Mouse (Mus musculus) CH12.LX (cell line): ENCODE results near the gene Fam107b. TPM values are rescaled to one million over a fixed set of nuclear protein-coding genes. Genes with fewer than 3 reads are reported as not detected.

Source experiments
- DNase-seq: peaks from one replicate; pipeline ENCODE4 v3.0.0-alpha.2; 2013; ENCODE audit errors: extremely low read depth
- H3K27ac ChIP-seq: 2 replicates; pipeline ENCODE4 v1.5.1; 2012; ENCODE audit warnings: low read depth, mild to moderate bottlenecking, control low read depth, moderate library complexity; ENCODE audit not compliant: insufficient read depth
- H3K27me3 ChIP-seq: replicated peaks from 2 replicates; pipeline ENCODE3; 2012; ENCODE audit warnings: inconsistent platforms
- H3K36me3 ChIP-seq, 2 experiments: replicated peaks in 1 of 2; 2 replicates each; pipeline versions ENCODE3 to v1.6.1; 2012; ENCODE audit warnings: inconsistent platforms in 1 of 2, low read length in 1 of 2, mild to moderate bottlenecking in 1 of 2, mixed read lengths in 1 of 2, moderate library complexity in 1 of 2; ENCODE audit not compliant: control insufficient read depth in 1 of 2, insufficient read depth in 1 of 2
- H3K4me1 ChIP-seq, 2 experiments: 2 replicates each; pipeline ENCODE4 v1.6.1; 2012; ENCODE audit warnings: inconsistent platforms in 1 of 2, moderate library complexity in 1 of 2; ENCODE audit not compliant: insufficient read depth in 2 of 2, control insufficient read depth in 1 of 2
- H3K4me2 ChIP-seq: 2 replicates; pipeline ENCODE4 v1.6.1; 2012; ENCODE audit warnings: low read depth, mild to moderate bottlenecking, control low read depth; ENCODE audit not compliant: poor library complexity, insufficient read depth, severe bottlenecking
- H3K4me3 ChIP-seq, 3 experiments: fragments of 150-350 bp in 1 of 3; sonication (generic) in 1 of 3; replicated peaks in 1 of 3; 2 replicates each; pipeline versions ENCODE3 to v1.5.1; 2011 to 2012; ENCODE audit warnings: low read depth in 2 of 3, low read length in 2 of 3, mild to moderate bottlenecking in 2 of 3, moderate library complexity in 2 of 3, control low read depth in 1 of 3, improper control_type of control experiment in 1 of 3, inconsistent platforms in 1 of 3, mixed read lengths in 1 of 3; ENCODE audit not compliant: poor library complexity in 1 of 3
- H3K79me2 ChIP-seq: replicated peaks from 2 replicates; pipeline ENCODE4 v1.6.1; 2012; ENCODE audit warnings: mild to moderate bottlenecking, moderate library complexity; ENCODE audit not compliant: control insufficient read depth, poor library complexity, insufficient read depth, severe bottlenecking; ENCODE audit errors: extremely low read depth
- H3K9ac ChIP-seq: 2 replicates; pipeline ENCODE4 v1.6.1; 2012; ENCODE audit warnings: low read depth, mild to moderate bottlenecking, control low read depth, moderate library complexity; ENCODE audit not compliant: insufficient read depth
- H3K9me3 ChIP-seq: replicated peaks from 2 replicates; pipeline ENCODE3; 2012; ENCODE audit warnings: low read length, inconsistent platforms, mixed read lengths
- BHLHE40 ChIP-seq: IDR thresholded peaks from 2 replicates; pipeline ENCODE4 v1.6.1; 2011; ENCODE audit warnings: mild to moderate bottlenecking, low read depth, low read length, improper control_type of control experiment
- CHD1 ChIP-seq: IDR thresholded peaks from 2 replicates; pipeline ENCODE4 v1.6.1; 2012; ENCODE audit warnings: low read depth, low read length, improper control_type of control experiment, inconsistent platforms
- CHD2 ChIP-seq: IDR thresholded peaks from 2 replicates; pipeline ENCODE4 v1.6.1; 2011; ENCODE audit warnings: low read length, improper control_type of control experiment
- CTCF ChIP-seq, 2 experiments: IDR thresholded peaks in 1 of 2; conservative IDR thresholded peaks in 1 of 2; 2 replicates each; pipeline ENCODE4 v1.5.1; 2011 to 2012; ENCODE audit warnings: low read depth in 2 of 2, low read length in 2 of 2, improper control_type of control experiment in 1 of 2, inconsistent platforms in 1 of 2, mild to moderate bottlenecking in 1 of 2, moderate library complexity in 1 of 2
- ELF1 ChIP-seq: IDR thresholded peaks from 2 replicates; pipeline ENCODE4 v1.6.1; 2014; ENCODE audit warnings: low read depth, mild to moderate bottlenecking, inconsistent platforms, low read length, improper control_type of control experiment
- EP300 ChIP-seq: IDR thresholded peaks from 2 replicates; pipeline ENCODE4 v1.6.1; 2011; ENCODE audit warnings: low read length, improper control_type of control experiment
- ETS1 ChIP-seq: conservative IDR thresholded peaks from 2 replicates; pipeline ENCODE4 v1.6.1; 2012; ENCODE audit warnings: low read depth, mild to moderate bottlenecking, inconsistent platforms, low read length, improper control_type of control experiment, moderate library complexity
- GABPA ChIP-seq: IDR thresholded peaks from 2 replicates; pipeline ENCODE4 v1.6.1; 2012; ENCODE audit warnings: low read depth, low read length, improper control_type of control experiment, inconsistent platforms; ENCODE audit not compliant: insufficient replicate concordance
- HCFC1 ChIP-seq: IDR thresholded peaks from 2 replicates; pipeline ENCODE4 v1.6.1; 2012; ENCODE audit warnings: low read depth, mild to moderate bottlenecking, inconsistent platforms, low read length, improper control_type of control experiment
- JUN ChIP-seq: IDR thresholded peaks from 2 replicates; pipeline ENCODE4 v1.6.1; 2011; ENCODE audit warnings: low read depth, mild to moderate bottlenecking, low read length, improper control_type of control experiment, moderate library complexity; ENCODE audit not compliant: insufficient read depth
- JUND ChIP-seq: conservative IDR thresholded peaks from 2 replicates; pipeline ENCODE4 v1.6.1; 2011; ENCODE audit warnings: low read depth, low read length, improper control_type of control experiment
- KAT2A ChIP-seq: IDR thresholded peaks from 2 replicates; pipeline ENCODE4 v1.6.1; 2012; ENCODE audit warnings: low read length, improper control_type of control experiment, inconsistent platforms; ENCODE audit not compliant: insufficient replicate concordance
- MAFK ChIP-seq: IDR thresholded peaks from 2 replicates; pipeline ENCODE4 v1.6.1; 2011; ENCODE audit warnings: low read length, improper control_type of control experiment; ENCODE audit not compliant: insufficient replicate concordance
- MAX ChIP-seq: IDR thresholded peaks from 2 replicates; pipeline ENCODE4 v1.6.1; 2011; ENCODE audit warnings: low read length, improper control_type of control experiment
- MAZ ChIP-seq: IDR thresholded peaks from 2 replicates; pipeline ENCODE4 v1.6.1; 2012; ENCODE audit warnings: low read depth, mild to moderate bottlenecking, inconsistent platforms, low read length, improper control_type of control experiment, moderate library complexity
- MEF2A ChIP-seq: IDR thresholded peaks from 2 replicates; pipeline ENCODE4 v1.6.1; 2014; ENCODE audit warnings: low read depth, mild to moderate bottlenecking, inconsistent platforms, low read length, improper control_type of control experiment, borderline replicate concordance
- MXI1 ChIP-seq: IDR thresholded peaks from 2 replicates; pipeline ENCODE4 v1.6.1; 2011; ENCODE audit warnings: mild to moderate bottlenecking, low read depth, low read length, improper control_type of control experiment
- NELFE ChIP-seq: IDR thresholded peaks from 2 replicates; pipeline ENCODE4 v1.6.1; 2011; ENCODE audit warnings: low read depth, low read length, improper control_type of control experiment
- NRF1 ChIP-seq: IDR thresholded peaks from 2 replicates; pipeline ENCODE4 v1.6.1; 2014; ENCODE audit warnings: low read depth, mild to moderate bottlenecking, inconsistent platforms, low read length, improper control_type of control experiment, moderate library complexity
- PAX5 ChIP-seq: IDR thresholded peaks from 2 replicates; pipeline ENCODE4 v1.6.1; 2012; ENCODE audit warnings: low read length, inconsistent platforms, mixed read lengths
- POLR2A ChIP-seq: IDR thresholded peaks from 2 replicates; pipeline ENCODE4 v1.6.1; 2011; ENCODE audit warnings: low read depth, mild to moderate bottlenecking, improper control_type of control experiment, low read length
- POLR2AphosphoS2 ChIP-seq: IDR thresholded peaks from 2 replicates; pipeline ENCODE4 v1.6.1; 2011; ENCODE audit warnings: low read depth, low read length, improper control_type of control experiment
- RCOR1 ChIP-seq: conservative IDR thresholded peaks from 2 replicates; pipeline ENCODE4 v1.6.1; 2012; ENCODE audit warnings: low read depth, mild to moderate bottlenecking, inconsistent platforms, low read length, improper control_type of control experiment
- SIN3A ChIP-seq: IDR thresholded peaks from 2 replicates; pipeline ENCODE4 v1.6.1; 2012; ENCODE audit warnings: low read length, improper control_type of control experiment, inconsistent platforms
- SMC3 ChIP-seq: IDR thresholded peaks from 2 replicates; pipeline ENCODE4 v1.6.1; 2011; ENCODE audit warnings: low read depth, low read length, improper control_type of control experiment
- TBP ChIP-seq: conservative IDR thresholded peaks from 2 replicates; pipeline ENCODE4 v1.6.1; 2011; ENCODE audit warnings: low read depth, low read length, improper control_type of control experiment
- TCF12 ChIP-seq: IDR thresholded peaks from 2 replicates; pipeline ENCODE4 v1.6.1; 2014; ENCODE audit warnings: low read depth, mild to moderate bottlenecking, inconsistent platforms, low read length, improper control_type of control experiment
- UBTF ChIP-seq: IDR thresholded peaks from 2 replicates; pipeline ENCODE4 v1.6.1; 2012; ENCODE audit warnings: low read depth, mild to moderate bottlenecking, inconsistent platforms, low read length, improper control_type of control experiment, moderate library complexity
- USF1 ChIP-seq: IDR thresholded peaks from 2 replicates; pipeline ENCODE4 v1.6.1; 2014; ENCODE audit warnings: low read depth, mild to moderate bottlenecking, inconsistent platforms, low read length, improper control_type of control experiment
- USF2 ChIP-seq: conservative IDR thresholded peaks from 2 replicates; pipeline ENCODE4 v1.6.1; 2011; ENCODE audit warnings: low read depth, low read length, improper control_type of control experiment
- ZC3H11A ChIP-seq: IDR thresholded peaks from 2 replicates; pipeline ENCODE4 v1.6.1; 2012; ENCODE audit warnings: low read depth, mild to moderate bottlenecking, inconsistent platforms, low read length, improper control_type of control experiment
- ZKSCAN1 ChIP-seq: IDR thresholded peaks from 2 replicates; pipeline ENCODE4 v1.6.1; 2012; ENCODE audit warnings: low read depth, inconsistent platforms, low read length, improper control_type of control experiment, borderline replicate concordance
- ZMIZ1 ChIP-seq: IDR thresholded peaks from 2 replicates; pipeline ENCODE4 v1.6.1; 2012; ENCODE audit warnings: low read depth, mild to moderate bottlenecking, inconsistent platforms, low read length, improper control_type of control experiment
- ZNF384 ChIP-seq: IDR thresholded peaks from 2 replicates; pipeline ENCODE4 v1.6.1; 2012; ENCODE audit warnings: low read depth, low read length, improper control_type of control experiment, inconsistent platforms
- dilution Hi-C: fragments of 300-500 bp; cut with MboI; formaldehyde crosslinking; loops from 2 replicates; pipeline ENCODE4 v1.14.3; 2020; ENCODE audit warnings: low sequenced_read_pairs; ENCODE audit not compliant: extremely low pct_unique_long_range_greater_than_20kb, extremely low pct_ligation_motif_present
- in situ Hi-C: fragments of 300-500 bp; cut with MboI; formaldehyde crosslinking; loops from 3 replicates; pipeline ENCODE4 v1.14.3; 2019; ENCODE audit warnings: low sequenced_read_pairs, low pct_ligation_motif_present, low pct_unique_long_range_greater_than_20kb, mixed read lengths
- polyA plus RNA-seq: library from polyadenylated mRNA; unstranded; fragments of >175 nt; gene quantifications from 2 replicates; pipeline ENCODE4 v1.2.1, GENCODE M21; 2012; ENCODE audit warnings: low read depth; ENCODE audit not compliant: insufficient read length
- total RNA-seq, 2 experiments: library from RNA; depleted of rRNA; stranded (reverse); fragments of 300-350 nt in 1 of 2; fragments of >200 nt in 1 of 2; gene quantifications; 2 replicates each; pipeline ENCODE4 v1.2.3; 2012 to 2014

The Fam107b gene
- total and polyA plus RNA-seq, 3 experiments, result 42.6 to 113 (median 71.7) TPM

GRCm38 (mm10) chr2:3656091-3656490, 85.8 kb downstream of the Fam107b start:
- in situ Hi-C loops (no loop called here), dilution Hi-C loops (no loop called here)
- Histone ChIP-seq H3K4me1 (peaks cover 22 to 48% of the 10 kb centered on the region in 2 experiments), H3K9ac (no peak overlapping the region), H3K27me3 (no peaks in the 10 kb centered on the region), H3K9me3 (no peaks in the 10 kb centered on the region), H3K4me2 (no peak overlapping the region), H3K4me3 (no peak overlapping the region), H3K27ac (peak overlapping the region; percentile 64; the same call in 1 of the 2 replicates), H3K36me3 (no peaks in the 10 kb centered on the region), H3K79me2 (no peaks in the 10 kb centered on the region)
- DNase-seq, result no peak
- TF ChIP-seq MAZ (no peak), HCFC1 (no peak), MEF2A (no peak), TCF12 (no peak), ETS1 (no peak), UBTF (no peak), MAX (no peak)

- Histone ChIP-seq H3K4me2 (peak overlapping the region; percentile 57), H3K9me3 (no peaks in the 10 kb centered on the region), H3K4me3 (no peak overlapping the region), H3K9ac (no peak overlapping the region), H3K4me1 (peaks cover 22 to 48% of the 10 kb centered on the region in 2 experiments), H3K36me3 (no peaks in the 10 kb centered on the region), H3K27ac (peak overlapping the region; percentile 78), H3K27me3 (no peaks in the 10 kb centered on the region), H3K79me2 (no peaks in the 10 kb centered on the region)
- peak; percentile 86 for DNase-seq
- in situ Hi-C loops (no loop called here), dilution Hi-C loops (no loop called here)
- TF ChIP-seq JUN (no peak), USF1 (no peak), TBP (peak; percentile 46; the same call in 1 of the 2 replicates), SIN3A (no peak; the same call in 1 of the 2 replicates), POLR2AphosphoS2 (no peak), MXI1 (no peak), BHLHE40 (no peak), RCOR1 (no peak), CTCF (conservative IDR thresholded peaks at IDR 0.05 in 1 of 2, IDR thresholded peaks at IDR 0.05 in 1 of 2; ENCODE audit: low read depth in 2 of 2, low read length in 2 of 2) (no peak), POLR2A (no peak), GABPA (no peak), NELFE (no peak), ETS1 (peak; percentile 40; the same call in 1 of the 2 replicates), KAT2A (no peak), EP300 (peak; percentile 64), PAX5 (no peak), ELF1 (no peak), ZMIZ1 (no peak), UBTF (no peak), MAFK (no peak), JUND (no peak), NRF1 (no peak), ZNF384 (no peak), TCF12 (peak; percentile 50; the same call in 1 of the 2 replicates), MAX (no peak), HCFC1 (no peak), USF2 (no peak), CHD1 (no peak), ZKSCAN1 (no peak), MEF2A (peak; percentile 66), ZC3H11A (no peak), SMC3 (no peak), CHD2 (no peak)
Measured at GRCm38 (mm10) chr2:3656834-3657233, 86.5 kb downstream of the Fam107b start.
